Mouse (Mus musculus): ENCODE results near the gene Ccdc6. TPM values are rescaled to one million over a fixed set of nuclear protein-coding genes. Genes with fewer than 3 reads are reported as not detected.

The Ccdc6 gene
- polyA plus RNA-seq, 1 experiment, result 23.3 TPM

GRCm38 (mm10) chr10:70067169-70068115 lies 29.5 kb upstream of the Ccdc6 start:
- Histone ChIP-seq H3K27ac (ENCODE audit: insufficient read depth, low read length) (no peak overlapping the region), H3K4me1 (ENCODE audit: control insufficient read depth, insufficient read depth, low read length) (peaks cover 1% of the 10 kb centered on the region; the same call in 1 of the 2 replicates), H3K4me3 (ENCODE audit: insufficient read depth, low read length) (no peak overlapping the region)
- TF ChIP-seq POLR2A (IDR thresholded peaks at IDR 0.05; ENCODE audit: extremely low read depth, insufficient read depth, low read length), result no peak
- no peak for TF ChIP-seq CTCF (IDR thresholded peaks at IDR 0.05; ENCODE audit: extremely low read depth, insufficient read depth, low read length)

- H3K27ac ChIP-seq (ENCODE audit: insufficient read depth, low read length), result no peak overlapping the region
- no peak overlapping the region for H3K4me3 ChIP-seq (ENCODE audit: insufficient read depth, low read length)
- TF ChIP-seq CTCF (IDR thresholded peaks at IDR 0.05; ENCODE audit: extremely low read depth, insufficient read depth, low read length) (no peak), POLR2A (IDR thresholded peaks at IDR 0.05; ENCODE audit: extremely low read depth, insufficient read depth, low read length) (no peak)
- H3K4me1 ChIP-seq (ENCODE audit: control insufficient read depth, insufficient read depth, low read length), result peaks cover 1% of the 10 kb centered on the region; the same call in 1 of the 2 replicates
Observed at GRCm38 (mm10) chr10:70069321-70069720, 27.6 kb upstream of the Ccdc6 start.

GRCm38 (mm10) chr10:70071334-70071733 lies 25.6 kb upstream of the Ccdc6 start:
- Histone ChIP-seq H3K4me3 (ENCODE audit: insufficient read depth, low read length) (no peak overlapping the region), H3K27ac (ENCODE audit: insufficient read depth, low read length) (no peak overlapping the region), H3K4me1 (ENCODE audit: control insufficient read depth, insufficient read depth, low read length) (peaks cover 1% of the 10 kb centered on the region; the same call in 1 of the 2 replicates)
- no peak for TF ChIP-seq POLR2A (IDR thresholded peaks at IDR 0.05; ENCODE audit: extremely low read depth, insufficient read depth, low read length)
- TF ChIP-seq CTCF (IDR thresholded peaks at IDR 0.05; ENCODE audit: extremely low read depth, insufficient read depth, low read length), result no peak

GRCm38 (mm10) chr10:70077452-70077851 lies 19.5 kb upstream of the Ccdc6 start:
- H3K4me1 ChIP-seq (ENCODE audit: control insufficient read depth, insufficient read depth, low read length), result peaks cover 3% of the 10 kb centered on the region
- TF ChIP-seq POLR2A (IDR thresholded peaks at IDR 0.05; ENCODE audit: extremely low read depth, insufficient read depth, low read length), result no peak
- H3K27ac ChIP-seq (ENCODE audit: insufficient read depth, low read length), result no peak overlapping the region
- no peak overlapping the region for H3K4me3 ChIP-seq (ENCODE audit: insufficient read depth, low read length)

- H3K27ac ChIP-seq (ENCODE audit: insufficient read depth, low read length), result no peak overlapping the region
- TF ChIP-seq POLR2A (IDR thresholded peaks at IDR 0.05; ENCODE audit: extremely low read depth, insufficient read depth, low read length) (no peak), CTCF (IDR thresholded peaks at IDR 0.05; ENCODE audit: extremely low read depth, insufficient read depth, low read length) (no peak)
- H3K4me1 ChIP-seq (ENCODE audit: control insufficient read depth, insufficient read depth, low read length), result peaks cover 3% of the 10 kb centered on the region
- no peak overlapping the region for H3K4me3 ChIP-seq (ENCODE audit: insufficient read depth, low read length)
Observed at GRCm38 (mm10) chr10:70080908-70081307, 16.0 kb upstream of the Ccdc6 start.

- no peak overlapping the region for H3K27ac ChIP-seq (ENCODE audit: insufficient read depth, low read length)
- no peak overlapping the region for H3K4me3 ChIP-seq (ENCODE audit: insufficient read depth, low read length)
- H3K4me1 ChIP-seq (ENCODE audit: control insufficient read depth, insufficient read depth, low read length), result peaks cover 3% of the 10 kb centered on the region
- TF ChIP-seq POLR2A (IDR thresholded peaks at IDR 0.05; ENCODE audit: extremely low read depth, insufficient read depth, low read length) (no peak), CTCF (IDR thresholded peaks at IDR 0.05; ENCODE audit: extremely low read depth, insufficient read depth, low read length) (no peak)
Observed at GRCm38 (mm10) chr10:70081564-70082175, 15.3 kb upstream of the Ccdc6 start.

GRCm38 (mm10) chr10:70083241-70083640 lies 13.7 kb upstream of the Ccdc6 start:
- H3K4me1 ChIP-seq (ENCODE audit: control insufficient read depth, insufficient read depth, low read length), result no peaks in the 10 kb centered on the region
- H3K4me3 ChIP-seq (ENCODE audit: insufficient read depth, low read length), result no peak overlapping the region
- H3K27ac ChIP-seq (ENCODE audit: insufficient read depth, low read length), result no peak overlapping the region
- TF ChIP-seq POLR2A (IDR thresholded peaks at IDR 0.05; ENCODE audit: extremely low read depth, insufficient read depth, low read length), result no peak
- no peak for TF ChIP-seq CTCF (IDR thresholded peaks at IDR 0.05; ENCODE audit: extremely low read depth, insufficient read depth, low read length)

- no peak for TF ChIP-seq CTCF (IDR thresholded peaks at IDR 0.05; ENCODE audit: extremely low read depth, insufficient read depth, low read length)
- TF ChIP-seq POLR2A (IDR thresholded peaks at IDR 0.05; ENCODE audit: extremely low read depth, insufficient read depth, low read length), result no peak
- no peak overlapping the region for H3K4me3 ChIP-seq (ENCODE audit: insufficient read depth, low read length)
- H3K4me1 ChIP-seq (ENCODE audit: control insufficient read depth, insufficient read depth, low read length), result no peaks in the 10 kb centered on the region
- no peak overlapping the region for H3K27ac ChIP-seq (ENCODE audit: insufficient read depth, low read length)
Observed at GRCm38 (mm10) chr10:70085256-70085961, 11.5 kb upstream of the Ccdc6 start.

GRCm38 (mm10) chr10:70088788-70089187 lies 8.1 kb upstream of the Ccdc6 start:
- no peak overlapping the region for H3K4me3 ChIP-seq (ENCODE audit: insufficient read depth, low read length)
- no peak overlapping the region for H3K27ac ChIP-seq (ENCODE audit: insufficient read depth, low read length)
- H3K4me1 ChIP-seq (ENCODE audit: control insufficient read depth, insufficient read depth, low read length), result no peaks in the 10 kb centered on the region
- TF ChIP-seq CTCF (IDR thresholded peaks at IDR 0.05; ENCODE audit: extremely low read depth, insufficient read depth, low read length), result no peak
- no peak for TF ChIP-seq POLR2A (IDR thresholded peaks at IDR 0.05; ENCODE audit: extremely low read depth, insufficient read depth, low read length)

Measured in cortical plate, adult 2 months (tissue).